Mouse (Mus musculus) layer of hippocampus, postnatal 10 days (tissue): ENCODE results near the gene Atg13. TPM values are rescaled to one million over a fixed set of nuclear protein-coding genes. Genes with fewer than 3 reads are reported as not detected.

Source experiments
- DNase-seq, 2 experiments: peaks; one replicate each; pipeline ENCODE4 v3.0.0; 2021; ENCODE audit warnings: low spot score in 2 of 2
- total RNA-seq, 2 experiments: library from RNA; stranded (reverse); gene quantifications; 2 replicates each; pipeline ENCODE4 v1.2.3; 2021

Gene Atg13
- total RNA-seq, 2 experiments from 2014 or later = 49.1 to 49.7 TPM

DNA sequence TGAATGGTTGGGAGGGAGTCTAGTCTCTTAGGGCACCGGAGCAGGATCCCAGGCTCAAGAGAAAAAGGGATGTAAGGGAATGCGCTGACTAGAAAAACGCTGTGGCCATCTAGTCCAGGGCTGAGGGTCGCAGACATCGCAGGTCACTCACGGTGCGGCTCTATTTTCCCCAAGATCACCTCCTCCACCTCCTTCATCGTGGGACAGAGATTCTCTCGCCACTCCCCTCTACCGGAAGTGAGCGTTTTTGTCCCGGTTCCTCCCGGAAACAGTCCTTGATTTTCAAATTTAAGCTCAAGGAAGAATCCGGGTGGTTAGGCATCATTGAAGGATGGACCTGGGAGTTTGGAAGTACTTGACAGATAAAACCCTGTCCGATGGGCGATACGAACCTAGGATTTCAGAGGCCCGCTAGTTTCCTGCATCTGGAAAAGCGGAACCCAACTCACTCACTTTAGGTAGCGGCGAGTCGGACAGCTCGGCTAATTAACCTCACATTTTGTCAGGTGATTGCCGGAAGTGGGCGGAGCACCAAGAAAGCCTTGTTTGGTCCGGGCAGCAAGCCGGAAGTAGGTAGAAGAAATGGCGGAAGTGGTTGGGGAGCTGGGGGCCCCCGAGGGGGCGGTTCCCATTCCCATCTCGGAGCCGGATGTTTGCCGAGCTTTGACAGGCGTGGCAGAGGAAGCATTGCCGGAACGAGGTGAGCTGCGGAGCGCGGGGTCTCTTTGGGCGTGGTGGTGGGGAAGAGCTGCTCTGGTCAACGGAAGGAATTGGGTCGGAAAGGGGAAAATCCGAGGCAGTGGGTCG lies 60.6 kb downstream of the Atg13 start, which contains the start of the genes Zfp408 and Arhgap1:
Zfp408 (minus strand) TSS at position 239 of the 807 bp plus-strand sequence.
Arhgap1 (plus strand) TSS at position 308 of the 807 bp plus-strand sequence.
- DNase-seq = peak; percentile 97 to 98

DNA sequence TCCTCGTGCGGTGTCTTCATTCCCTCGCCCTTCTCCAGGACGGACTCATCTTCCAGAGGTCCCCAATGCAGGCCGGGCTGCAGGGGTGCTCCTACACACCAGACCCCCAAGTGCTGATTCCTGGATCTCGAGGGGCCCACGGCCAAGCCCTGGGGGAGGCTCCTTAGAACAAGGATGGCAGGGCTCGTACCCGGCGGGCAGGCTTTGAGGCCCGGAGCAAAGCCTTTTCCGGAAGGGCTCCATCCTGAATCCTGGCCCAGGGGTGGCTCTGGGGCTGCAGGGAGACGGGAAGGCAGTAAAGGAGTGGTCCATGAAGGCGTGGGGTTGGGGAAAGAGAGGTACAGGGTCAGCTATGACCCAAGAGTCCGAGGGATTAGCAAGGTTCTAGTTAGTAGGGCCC lies 61.2 kb downstream of the Atg13 start:
- DNase-seq = no peak

DNA sequence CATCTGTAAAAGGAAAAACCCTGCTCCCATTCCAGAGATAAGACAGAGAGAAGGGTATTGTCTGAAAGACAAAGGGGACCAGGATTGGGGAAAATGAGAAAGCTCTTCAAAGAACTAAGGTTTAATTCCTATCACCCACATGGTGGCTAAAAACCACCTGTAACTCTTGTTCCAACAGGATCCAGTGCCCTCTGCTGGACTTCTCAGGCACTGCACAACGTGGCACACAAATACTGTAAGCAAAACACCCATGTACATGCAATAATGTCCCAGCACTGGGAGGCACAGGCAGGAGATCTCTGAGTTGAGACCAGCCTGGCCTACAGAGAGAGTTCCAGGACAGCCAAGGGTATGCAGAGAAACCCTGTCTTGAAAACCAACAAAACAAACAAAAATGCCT lies 63.6 kb downstream of the Atg13 start:
- peak; percentile 55 to 60 for DNase-seq

DNA sequence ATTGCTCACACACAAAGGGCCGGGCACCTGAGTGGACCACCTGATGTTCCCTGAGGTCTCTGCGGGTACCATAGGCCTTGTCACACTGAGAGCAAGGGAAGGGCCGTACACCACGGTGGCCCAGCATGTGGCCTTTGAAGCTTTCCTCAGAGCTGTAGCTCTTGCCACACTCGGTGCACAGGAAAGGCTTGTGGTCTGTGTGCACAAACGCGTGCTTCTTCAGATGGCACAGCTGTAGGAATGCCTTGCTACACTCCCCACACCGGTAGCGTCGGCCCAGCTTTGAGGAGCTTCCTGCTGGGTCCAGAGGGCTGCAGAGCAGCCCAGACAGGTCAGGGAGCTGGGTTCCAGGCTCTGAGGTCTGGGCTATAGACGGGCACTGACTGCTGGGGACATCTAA lies 64.6 kb downstream of the Atg13 start:
- DNase-seq = no peak

DNA sequence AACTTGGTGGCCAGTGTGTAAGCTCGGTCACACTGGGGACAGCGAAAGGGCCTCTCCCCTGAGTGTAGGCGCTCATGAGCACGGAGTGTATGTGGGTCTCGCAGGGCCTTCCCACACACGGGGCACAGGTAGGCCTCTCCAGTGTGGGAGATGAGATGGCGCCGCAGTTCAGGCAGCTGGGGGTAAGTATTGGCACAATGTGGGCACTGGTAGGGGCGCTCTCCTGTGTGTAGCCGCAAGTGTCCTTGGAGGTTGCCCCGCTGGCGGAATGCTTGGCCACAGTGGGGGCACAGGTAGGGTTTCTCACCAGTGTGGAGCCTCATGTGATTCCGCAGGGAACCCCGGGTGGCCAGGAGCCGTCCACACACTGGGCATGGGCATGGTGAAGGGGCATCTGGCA lies 65.0 kb downstream of the Atg13 start:
- DNase-seq = no peak

DNA sequence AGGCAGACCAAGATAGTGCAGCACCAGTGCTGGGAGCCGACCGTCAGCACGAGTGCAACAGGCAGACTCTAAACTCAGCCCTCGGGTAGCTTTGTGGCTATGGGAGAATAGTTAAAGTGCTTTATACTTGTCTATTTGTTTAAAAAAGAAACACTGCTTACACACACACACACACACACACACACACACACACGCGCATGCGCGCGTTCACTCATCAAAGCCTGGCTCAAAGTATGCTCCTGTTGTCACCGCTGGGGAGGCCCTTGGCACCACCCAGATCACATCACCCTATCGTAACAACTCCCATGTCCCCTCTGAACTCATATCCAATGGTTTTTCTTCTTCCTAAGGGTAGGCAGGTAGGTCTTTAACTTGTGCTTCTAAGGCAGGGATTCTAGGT lies 66.4 kb downstream of the Atg13 start:
- no peak for DNase-seq

DNA sequence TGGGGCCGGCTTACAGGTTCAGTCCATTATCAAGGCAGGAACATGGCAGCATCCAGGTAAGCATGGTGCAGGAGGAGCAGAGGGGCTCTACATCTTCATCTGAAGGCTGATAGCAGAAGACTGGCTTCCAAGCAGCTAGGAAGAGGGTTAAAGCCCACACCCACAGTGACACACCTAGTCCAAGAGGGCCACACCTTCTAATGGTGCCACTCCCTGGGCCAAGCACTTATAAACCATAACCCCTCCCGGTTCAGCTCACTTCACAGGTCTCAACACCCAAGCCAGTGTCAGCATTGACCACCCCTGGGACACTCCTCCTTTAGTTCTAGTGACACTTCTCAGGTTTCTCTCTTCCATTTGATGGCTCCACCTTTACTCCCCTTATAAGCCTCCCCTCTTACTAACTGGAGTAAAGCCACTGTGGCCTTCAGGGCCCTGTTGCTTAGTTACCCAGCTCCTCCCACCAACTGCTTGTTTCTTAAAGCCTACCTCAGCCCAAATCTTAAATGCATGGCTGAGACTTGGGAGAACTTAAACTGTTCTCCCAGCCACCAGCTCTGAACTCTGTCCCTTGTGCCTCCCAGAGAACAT lies 67.5 kb downstream of the Atg13 start:
- no peak for DNase-seq

DNA sequence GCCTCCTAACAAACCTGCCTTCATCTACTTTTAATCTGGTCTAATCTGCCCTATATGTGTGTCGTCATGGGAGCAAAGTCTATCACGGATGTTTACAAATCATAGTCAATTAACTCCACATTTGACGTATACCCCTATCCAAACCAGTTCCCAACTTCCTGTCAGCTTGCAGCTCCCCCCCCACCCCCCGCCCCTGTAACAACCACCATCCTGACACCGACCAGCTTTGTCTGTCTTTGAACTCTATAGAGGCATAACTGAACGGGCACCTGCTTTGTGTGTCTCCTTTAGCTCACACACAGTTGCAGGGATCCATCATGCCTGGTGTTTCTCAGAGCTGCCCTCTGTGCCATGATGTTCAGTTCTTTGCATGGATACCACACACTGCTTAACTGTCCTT lies 71.4 kb downstream of the Atg13 start:
- DNase-seq = no peak

DNA sequence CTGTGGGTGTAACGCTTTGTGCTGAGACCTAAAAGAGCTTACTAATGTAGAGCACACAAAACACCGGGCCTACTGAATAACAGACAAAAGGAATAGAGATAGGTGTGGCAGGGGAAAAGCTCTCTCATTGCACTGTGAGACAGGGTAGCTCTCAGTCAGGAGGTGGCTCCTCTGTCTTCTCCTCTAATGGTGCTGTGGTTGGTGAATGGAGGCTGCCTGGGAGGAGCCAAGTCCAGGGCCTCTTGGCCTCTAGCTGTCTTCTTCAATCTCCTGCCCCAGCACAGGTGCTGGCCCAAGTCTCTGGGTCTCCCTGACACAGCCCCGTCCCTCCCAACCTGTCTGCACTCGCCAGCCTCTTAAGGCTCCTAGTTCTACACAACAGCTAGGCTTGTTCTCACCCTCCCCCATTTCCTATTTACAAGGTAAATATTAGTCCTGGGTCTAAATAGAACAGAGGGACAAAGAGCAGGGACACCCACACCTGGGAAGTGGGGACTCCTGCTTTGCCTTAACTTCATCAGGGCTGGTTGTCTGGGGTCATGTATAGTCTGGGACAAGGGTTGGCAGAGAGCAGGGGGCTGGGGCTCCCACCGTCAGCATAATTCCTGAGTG lies 73.5 kb downstream of the Atg13 start:
- no peak for DNase-seq

DNA sequence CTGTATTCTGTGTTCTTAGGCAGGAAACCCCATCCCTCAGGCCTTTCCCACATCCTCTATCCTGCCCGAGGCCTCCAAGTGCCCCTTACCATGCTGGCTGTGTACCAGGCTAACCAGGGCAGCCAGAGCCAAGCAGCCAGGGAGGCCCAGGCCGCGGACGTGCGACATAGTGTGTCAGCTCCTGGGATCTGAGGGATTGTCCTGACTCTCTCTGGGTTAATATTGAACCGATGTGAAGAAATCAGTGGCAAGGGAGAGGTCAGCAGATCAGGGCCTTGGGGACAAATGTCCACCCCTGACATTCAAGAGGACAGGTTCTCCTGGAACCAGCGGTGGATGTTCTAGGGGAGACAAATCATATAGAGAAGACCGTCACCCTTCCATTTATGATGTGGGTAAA lies 74.1 kb downstream of the Atg13 start, which contains the start of gene F2:
F2 (minus strand) TSS at position 186 of the 400 bp plus-strand sequence.
- no peak for DNase-seq

DNA sequence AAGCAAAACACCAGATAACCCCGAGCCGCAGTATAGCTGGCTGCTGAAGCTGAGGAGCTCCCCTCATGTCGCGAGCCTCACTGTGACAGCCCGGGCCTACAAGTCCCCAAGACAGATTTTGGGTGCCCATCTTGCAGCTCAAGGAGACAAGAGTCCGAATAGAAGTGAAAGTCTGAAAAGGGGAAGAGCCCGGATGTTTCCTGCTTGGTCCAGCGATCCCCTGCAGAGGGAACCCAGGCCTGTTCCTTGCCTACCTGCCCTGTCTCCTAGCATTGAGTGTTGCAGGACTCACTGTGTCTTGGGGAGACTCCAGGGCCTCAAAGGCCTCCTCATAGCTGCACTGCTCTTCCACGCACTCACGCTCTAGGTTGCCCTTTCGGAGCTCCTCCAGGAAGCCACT lies 74.9 kb downstream of the Atg13 start:
- no peak for DNase-seq

DNA sequence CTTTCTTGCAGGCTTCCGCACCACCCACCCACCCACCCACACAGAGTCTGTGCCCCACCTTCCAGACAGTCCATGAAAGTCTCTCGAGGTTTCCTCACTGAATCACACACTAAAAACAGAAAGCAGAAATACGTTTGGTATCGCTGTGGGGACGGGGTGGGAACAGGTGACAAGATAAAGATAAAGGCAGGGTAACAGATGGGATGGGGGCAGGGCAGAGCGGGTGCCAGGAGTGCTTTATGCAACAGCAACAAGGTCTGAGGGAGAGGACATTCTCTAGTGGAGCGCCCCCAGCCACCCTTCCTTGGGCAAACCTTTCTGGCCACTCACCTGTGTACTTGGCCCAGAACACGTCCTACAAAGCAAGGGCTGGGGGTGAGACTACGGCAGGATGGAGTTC lies 75.5 kb downstream of the Atg13 start:
- no peak for DNase-seq

DNA sequence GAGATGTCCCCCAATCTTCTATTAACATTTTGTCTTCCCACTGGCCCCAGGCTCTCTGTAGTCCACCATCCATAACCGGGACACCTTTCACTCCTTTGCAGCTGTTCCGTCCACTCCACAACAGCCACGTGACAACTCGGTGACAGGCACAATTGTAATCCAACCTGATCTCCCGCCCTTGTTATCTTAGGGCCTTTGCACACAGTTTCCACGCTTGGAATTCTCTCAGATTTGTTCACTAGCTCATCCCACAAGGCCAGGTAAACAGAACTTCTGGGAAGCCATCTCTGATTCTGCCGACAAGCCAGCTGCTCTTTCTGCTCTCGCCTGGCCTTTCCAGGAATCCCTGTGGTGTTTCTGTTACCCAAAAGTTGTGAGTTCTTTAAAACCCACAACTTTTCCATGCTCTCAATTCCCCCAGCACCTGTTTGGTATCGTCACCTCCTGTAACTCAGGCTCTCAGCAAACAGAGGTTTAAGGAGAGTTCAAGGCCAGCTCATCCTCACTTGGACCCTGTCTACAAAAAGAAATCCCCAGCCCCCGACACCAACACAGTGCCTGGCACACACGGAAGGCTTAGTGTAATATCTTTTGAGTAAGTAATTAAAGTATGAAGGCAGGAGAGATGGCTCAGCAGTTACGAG lies 76.9 kb downstream of the Atg13 start:
- DNase-seq = no peak

DNA sequence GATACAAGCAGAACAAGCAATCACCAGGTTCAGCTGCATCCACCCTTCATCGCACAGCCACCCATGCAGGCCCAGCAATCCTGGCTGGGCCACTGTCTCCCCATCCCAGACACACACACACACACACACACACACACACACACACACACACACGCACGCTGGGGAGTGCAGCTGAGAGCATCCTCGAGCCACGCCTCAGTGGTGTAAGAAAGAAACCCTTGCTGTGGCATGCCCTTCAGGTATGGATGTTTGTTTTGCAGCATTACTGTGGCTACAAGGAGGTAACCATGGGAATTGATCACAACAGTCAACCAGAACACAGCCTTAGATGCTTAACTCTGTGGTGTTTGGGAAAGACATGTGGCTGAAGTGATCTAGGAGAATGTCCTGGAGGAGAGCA lies 78.1 kb downstream of the Atg13 start:
- DNase-seq = no peak

DNA sequence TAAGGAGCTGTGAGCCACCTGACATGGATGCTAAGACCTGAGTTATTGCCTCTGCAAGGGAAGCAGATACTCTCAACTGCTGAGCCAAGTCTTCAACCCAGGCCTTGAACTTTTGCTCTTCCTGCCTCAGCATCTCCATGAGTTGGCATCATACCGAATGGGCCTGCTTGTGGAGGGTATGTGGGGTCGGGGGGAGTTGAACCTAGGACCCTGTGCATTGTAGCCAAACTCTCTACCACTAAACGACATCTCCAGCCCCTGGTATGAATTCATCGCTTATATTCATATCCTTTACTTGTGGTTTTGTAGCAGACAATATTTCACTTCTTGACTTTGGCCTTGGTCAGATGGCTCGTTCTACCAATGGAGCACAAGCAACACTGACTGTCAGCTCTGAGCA lies 78.5 kb downstream of the Atg13 start:
- DNase-seq = no peak

DNA sequence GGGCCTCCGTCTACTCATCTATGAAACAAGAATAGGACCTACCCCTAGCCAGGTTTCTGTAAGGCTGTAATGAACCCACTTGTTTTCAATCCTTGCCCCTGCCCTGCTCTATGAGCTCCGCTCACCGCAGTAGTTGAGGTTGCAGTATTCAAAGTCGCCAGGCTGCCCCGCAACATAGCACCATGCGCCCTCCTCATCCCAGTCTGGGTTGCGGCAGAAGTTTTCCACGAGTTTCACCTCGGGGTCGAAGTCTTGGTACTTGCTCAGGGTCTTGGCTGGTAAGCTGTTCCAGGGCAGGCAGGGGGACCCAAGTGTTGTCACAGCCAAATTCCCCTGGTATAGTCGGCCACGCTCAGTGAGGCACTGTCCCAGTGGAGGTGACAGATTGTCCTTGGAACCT lies 80.0 kb downstream of the Atg13 start:
- no peak for DNase-seq

DNA sequence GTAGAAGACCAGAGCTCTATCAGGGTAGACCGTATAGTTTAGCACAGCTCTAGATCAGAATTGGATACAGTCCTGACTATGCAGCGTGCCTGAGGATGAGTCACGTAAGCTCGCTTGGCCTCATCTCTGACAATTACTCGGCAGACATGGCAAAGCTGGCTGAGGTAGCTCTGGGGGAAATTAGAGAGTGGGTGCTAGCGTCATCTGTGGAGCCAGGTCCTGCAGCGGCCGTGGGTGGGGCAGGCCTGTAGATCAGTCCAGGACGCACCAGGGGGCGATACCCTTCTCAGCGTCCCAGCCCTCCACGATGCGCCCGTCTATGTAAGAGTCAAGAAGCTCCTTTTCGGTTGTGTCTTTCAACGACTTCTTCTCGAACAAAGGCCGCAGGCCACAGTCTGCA lies 80.7 kb downstream of the Atg13 start:
- no peak for DNase-seq

DNA sequence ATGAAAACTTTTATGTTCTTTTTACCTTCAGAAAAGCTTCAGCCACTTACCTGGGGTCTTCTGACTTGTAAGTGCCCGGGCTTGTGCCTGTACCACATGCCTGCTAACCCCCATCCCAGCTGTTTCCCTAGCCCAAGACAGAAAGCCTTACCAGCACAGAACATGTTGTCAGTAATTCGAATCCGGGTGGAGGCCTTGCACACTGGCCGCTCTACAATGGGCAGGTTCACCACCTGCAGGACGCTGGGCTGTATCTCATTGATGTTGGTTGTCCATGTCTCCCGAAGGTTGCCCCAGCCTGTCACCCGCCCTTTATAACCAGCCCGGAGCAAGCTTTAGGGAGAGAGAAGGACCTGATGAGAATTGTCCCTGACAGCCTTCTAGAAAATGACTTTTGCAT lies 82.2 kb downstream of the Atg13 start:
- no peak for DNase-seq

DNA sequence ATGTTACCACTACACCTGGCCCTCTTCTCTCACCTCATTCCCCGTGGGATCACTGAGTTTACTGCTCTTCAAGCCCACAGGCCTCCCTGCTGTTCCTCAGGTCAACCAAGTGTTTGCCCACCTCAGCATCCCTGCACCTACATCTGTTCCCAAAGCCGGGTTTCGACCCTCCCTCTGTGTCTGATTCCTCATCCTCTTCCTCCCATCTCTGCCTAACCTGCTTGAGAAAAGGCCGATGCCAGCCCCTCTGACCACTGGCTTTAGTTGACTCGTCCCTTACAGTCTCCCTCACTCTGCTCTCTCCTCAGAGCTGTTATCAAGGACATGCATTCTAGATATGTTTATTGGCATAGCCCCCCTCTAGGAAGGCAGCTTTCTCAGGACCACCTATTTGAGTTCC lies 82.9 kb downstream of the Atg13 start:
- DNase-seq = no peak
